Mouse (Mus musculus) limb, embryonic 14.5 days (tissue): ENCODE data around the gene Rnf150. TPM values are rescaled to one million over a fixed set of nuclear protein-coding genes. Genes with fewer than 3 reads are reported as not detected.
A peak's percentile ranks its signal among the peaks of the same experiment; 100 is the strongest.

Experiments
- ATAC-seq: fragments of 200-750 bp; cut with Nextera tagmentation; 2 replicates; pipeline ENCODE4 v1.8.0; 2017; ENCODE audit warnings: low read depth, moderate number of reproducible peaks, moderate TSS enrichment; ENCODE audit not compliant: low FRiP score
- DNase-seq: peaks from one replicate; pipeline ENCODE4 v3.0.0-alpha.2; 2015; ENCODE audit warnings: low spot score
- H3K27ac ChIP-seq: fragments of 300-500 bp; sonication (generic); replicated peaks from 2 replicates; pipeline ENCODE4 v1.5.1; 2014; ENCODE audit warnings: low read depth, mild to moderate bottlenecking, low read length, moderate library complexity, mixed read lengths
- H3K27me3 ChIP-seq: fragments of 300-500 bp; sonication (generic); 2 replicates; pipeline ENCODE4 v1.6.1; 2014; ENCODE audit warnings: low read length, mixed read lengths; ENCODE audit not compliant: control insufficient read depth, insufficient read depth
- H3K36me3 ChIP-seq: fragments of 300-500 bp; sonication (generic); 2 replicates; pipeline ENCODE4 v1.6.1; 2014; ENCODE audit warnings: mild to moderate bottlenecking, low read length, moderate library complexity, mixed read lengths; ENCODE audit not compliant: control insufficient read depth, insufficient read depth
- H3K4me1 ChIP-seq: fragments of 300-500 bp; sonication (generic); 2 replicates; pipeline ENCODE4 v1.6.1; 2014; ENCODE audit warnings: antibody characterized with exemption, low read length, mixed read lengths; ENCODE audit not compliant: control insufficient read depth, insufficient read depth
- H3K4me2 ChIP-seq: fragments of 300-500 bp; sonication (generic); replicated peaks from 2 replicates; pipeline ENCODE4 v1.6.1; 2014; ENCODE audit warnings: low read depth, mild to moderate bottlenecking, low read length, moderate library complexity; ENCODE audit not compliant: severe bottlenecking
- H3K4me3 ChIP-seq: fragments of 300-500 bp; sonication (generic); replicated peaks from 2 replicates; pipeline ENCODE4 v1.5.1; 2014; ENCODE audit warnings: low read length
- H3K9ac ChIP-seq: fragments of 300-500 bp; sonication (generic); 2 replicates; pipeline ENCODE4 v1.6.1; 2014; ENCODE audit warnings: mild to moderate bottlenecking, low read depth, low read length, moderate library complexity; ENCODE audit not compliant: severe bottlenecking
- H3K9me3 ChIP-seq: fragments of 300-500 bp; sonication (generic); 2 replicates; pipeline ENCODE4 v1.6.1; 2016; ENCODE audit warnings: low read length; ENCODE audit not compliant: control insufficient read depth
- POLR2A ChIP-seq: fragments of 200-500 bp; IDR thresholded peaks from 2 replicates; pipeline ENCODE4 v1.8.0; 2012; ENCODE audit warnings: inconsistent platforms, mild to moderate bottlenecking, moderate library complexity, borderline replicate concordance; ENCODE audit not compliant: insufficient read depth, insufficient read length; ENCODE audit errors: extremely low read depth
- WGBS: fragments of 180-500 bp; shearing (Covaris S2); extraction: QIAGEN DNeasy Blood & Tissue Kit; methylation state at CpG from one replicate; pipeline ENCODE4 v1.1.7; 2014; 5-methylcytosine and 5-hydroxymethylcytosine counted together
- polyA plus RNA-seq, 2 experiments: library from polyadenylated mRNA; depleted of rRNA in 1 of 2; stranded (reverse) in 1 of 2; unstranded in 1 of 2; fragments of >200 nt; fragmentation: Nextera tagmentation in 1 of 2; extraction: Ambion mirVana in 1 of 2; gene quantifications; 2 replicates each; pipeline versions ENCODE4 v1.2.1 to v1.2.3; 2012 to 2014

The Rnf150 gene
- polyA plus RNA-seq, 2 experiments: 1.5 to 5.5 TPM

DNA sequence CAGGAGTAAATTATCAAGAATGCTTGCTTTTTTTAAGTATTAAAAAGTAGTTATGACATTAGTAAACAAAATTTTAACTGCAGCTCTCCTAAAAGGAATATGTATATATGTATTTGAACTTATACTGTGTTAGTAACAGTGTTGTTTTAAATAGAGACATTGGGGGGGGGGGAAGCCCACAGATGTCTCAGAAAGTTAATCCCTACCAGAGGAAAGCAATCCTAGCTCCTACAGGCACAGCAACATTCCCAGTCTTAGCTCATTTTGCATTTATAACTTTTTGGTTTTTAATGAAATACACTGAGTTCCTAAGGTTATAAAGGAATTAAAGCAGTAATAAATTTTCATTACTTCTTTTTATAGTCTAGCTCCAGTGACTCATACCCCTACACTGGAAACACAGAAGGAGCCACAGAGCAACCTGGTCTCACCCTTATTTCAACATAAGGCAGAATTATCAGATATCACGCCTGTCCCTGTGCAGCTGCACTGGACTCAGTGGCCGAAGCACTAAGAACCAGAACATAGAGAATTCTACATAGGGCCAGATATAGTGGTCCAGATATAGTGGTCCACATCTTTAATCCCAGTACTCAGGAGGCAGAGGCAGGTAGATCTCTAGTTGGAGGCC is 96.9 kb downstream of the Rnf150 start:
- ATAC-seq: no peak; the same call in 1 of the 2 replicates
- Histone ChIP-seq H3K9me3 (no peaks in the 10 kb centered on the region), H3K4me2 (no peak overlapping the region), H3K9ac (no peak overlapping the region), H3K4me1 (peaks cover 10% of the 10 kb centered on the region; the same call in 1 of the 2 replicates), H3K27ac (no peak overlapping the region), H3K27me3 (no peaks in the 10 kb centered on the region), H3K4me3 (no peak overlapping the region), H3K36me3 (no peaks in the 10 kb centered on the region)
- WGBS: 50% methylated on average over 2 of the region's 2 CpGs
- DNase-seq: no peak
- TF ChIP-seq POLR2A: no peak

DNA sequence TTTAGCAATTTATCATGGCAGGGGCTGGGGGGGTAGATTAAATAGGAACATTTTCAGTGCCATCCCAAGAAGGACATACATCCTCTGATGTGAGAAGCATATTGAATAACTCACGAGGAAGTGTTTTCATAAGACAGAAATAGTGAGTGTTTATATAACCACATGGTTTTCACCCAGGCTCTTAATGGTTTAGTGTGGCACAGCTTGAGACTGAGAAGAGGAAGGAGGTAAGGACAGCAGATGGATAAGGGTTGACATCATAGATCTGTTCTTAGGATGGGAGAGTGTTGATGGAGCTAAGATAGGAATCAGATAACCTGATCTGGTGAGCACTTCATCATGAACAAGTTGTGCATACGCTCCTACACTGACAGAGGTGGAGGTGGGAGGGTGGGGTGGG is 101.4 kb downstream of the Rnf150 start:
- WGBS: 75% methylated on average over 2 of the region's 2 CpGs
- Histone ChIP-seq H3K4me3 (no peak overlapping the region), H3K27ac (no peak overlapping the region), H3K4me2 (no peak overlapping the region), H3K27me3 (no peaks in the 10 kb centered on the region), H3K9me3 (no peaks in the 10 kb centered on the region), H3K9ac (no peak overlapping the region), H3K4me1 (peaks cover 19% of the 10 kb centered on the region), H3K36me3 (no peaks in the 10 kb centered on the region)
- DNase-seq: no peak
- ATAC-seq: no peak
- no peak for TF ChIP-seq POLR2A

DNA sequence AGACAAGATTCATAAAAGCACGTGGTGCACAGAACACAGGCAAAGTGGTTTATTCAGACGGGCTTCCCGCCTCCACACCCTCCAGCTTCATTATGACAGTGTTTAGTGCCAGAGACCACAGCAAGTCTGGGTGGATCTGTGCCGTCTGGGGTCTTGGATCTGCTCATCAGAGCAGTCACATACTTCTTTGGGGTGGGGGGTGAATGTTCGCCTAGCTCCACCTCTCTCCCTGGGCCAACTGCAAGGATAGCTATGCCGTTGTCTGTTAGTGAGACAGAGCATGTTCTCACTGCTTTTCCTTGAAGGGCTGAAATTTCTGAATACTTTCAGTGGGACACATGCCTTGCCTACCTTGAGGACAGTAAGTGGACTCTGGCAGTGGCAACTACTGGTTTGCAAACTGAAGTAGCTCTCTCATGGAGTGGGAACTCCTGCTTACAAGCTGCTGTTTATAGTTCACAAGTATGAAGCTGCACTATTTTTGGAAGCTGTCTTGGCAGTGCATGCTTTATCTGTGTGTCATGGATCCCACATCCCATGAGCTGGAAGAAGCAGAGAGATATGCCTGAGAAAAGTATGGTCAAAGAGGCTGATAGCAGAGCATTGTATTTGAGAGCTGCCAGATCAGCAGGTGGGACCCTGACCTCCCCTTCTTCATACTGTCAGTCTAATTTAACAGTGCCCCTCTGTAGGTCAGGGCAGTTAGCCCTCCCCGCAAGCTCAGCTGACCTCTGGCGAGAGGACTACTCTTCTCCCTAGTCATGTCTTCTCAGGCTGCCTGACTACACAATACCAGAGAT is 104.9 kb downstream of the Rnf150 start:
- 63% methylated on average over 8 of the region's 8 CpGs for WGBS
- no peak overlapping the region for H3K9ac ChIP-seq
- H3K4me3 ChIP-seq: no peak overlapping the region
- no peak for DNase-seq
- H3K9me3 ChIP-seq: no peaks in the 10 kb centered on the region
- H3K27me3 ChIP-seq: no peaks in the 10 kb centered on the region
- ATAC-seq: no peak
- TF ChIP-seq POLR2A: no peak
- H3K36me3 ChIP-seq: no peaks in the 10 kb centered on the region
- peaks cover 33% of the 10 kb centered on the region for H3K4me1 ChIP-seq
- H3K4me2 ChIP-seq: no peak overlapping the region
- no peak overlapping the region for H3K27ac ChIP-seq

DNA sequence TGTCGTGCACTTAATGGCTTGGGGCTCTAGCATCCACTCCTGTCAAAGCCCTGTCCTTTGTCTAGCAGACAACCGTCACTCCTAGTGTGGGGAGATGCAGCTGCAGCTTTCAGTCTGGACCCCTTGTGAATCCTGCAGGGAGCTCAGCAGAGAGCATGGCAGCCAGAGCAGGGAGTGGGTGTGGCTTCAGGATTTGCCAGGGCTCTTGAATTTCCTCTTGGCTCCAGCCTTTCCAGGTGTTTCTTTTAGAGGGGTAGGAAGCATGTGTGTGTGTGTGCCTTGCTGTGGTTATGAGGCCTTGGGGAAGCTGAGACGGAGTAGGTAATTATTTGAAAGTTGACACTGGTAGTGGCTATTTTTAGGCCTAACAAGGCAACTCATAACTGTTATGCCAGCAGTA is 106.8 kb downstream of the Rnf150 start:
- Histone ChIP-seq H3K4me3 (no peak overlapping the region), H3K9me3 (no peaks in the 10 kb centered on the region), H3K27me3 (no peaks in the 10 kb centered on the region), H3K36me3 (no peaks in the 10 kb centered on the region), H3K4me2 (no peak overlapping the region), H3K27ac (peak overlapping the region; percentile 75), H3K4me1 (peaks cover 38% of the 10 kb centered on the region), H3K9ac (no peak overlapping the region)
- 3% methylated on average over 3 of the region's 3 CpGs for WGBS
- no peak for TF ChIP-seq POLR2A
- peak; percentile 63 for DNase-seq
- ATAC-seq: peak; percentile 66

DNA sequence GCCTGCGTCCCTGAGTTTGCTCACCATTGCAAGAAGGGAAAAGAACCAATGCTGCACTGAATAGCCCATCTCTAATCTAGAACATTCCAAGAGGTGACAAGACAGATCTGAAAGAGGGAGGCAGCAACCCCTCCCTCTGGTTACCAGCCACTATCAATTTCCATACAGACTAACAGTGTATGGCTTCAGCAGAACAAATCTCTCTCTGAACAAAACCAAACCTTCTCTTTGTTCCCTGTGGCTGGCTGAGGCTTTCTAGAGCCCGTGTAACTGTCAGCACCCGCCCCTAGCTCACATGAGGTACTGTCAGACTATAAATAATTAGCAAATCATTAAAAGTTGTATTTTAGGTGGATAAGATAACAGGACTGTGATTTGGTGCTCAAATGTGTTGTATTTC is 109.7 kb downstream of the Rnf150 start:
- peaks cover 33% of the 10 kb centered on the region for H3K4me1 ChIP-seq
- no peak overlapping the region for H3K27ac ChIP-seq
- no peak for DNase-seq
- TF ChIP-seq POLR2A: no peak
- no peaks in the 10 kb centered on the region for H3K36me3 ChIP-seq
- no peaks in the 10 kb centered on the region for H3K27me3 ChIP-seq
- no peaks in the 10 kb centered on the region for H3K9me3 ChIP-seq
- no peak overlapping the region for H3K9ac ChIP-seq
- H3K4me2 ChIP-seq: no peak overlapping the region
- H3K4me3 ChIP-seq: no peak overlapping the region
- ATAC-seq: no peak
- WGBS: 54% methylated on average over 3 of the region's 3 CpGs
